Mouse (Mus musculus) spleen, postnatal 36 days (tissue): ENCODE measurements around the gene Ldhal6b.
"Not testable (repeated sequence)": the region's sequence is repeated elsewhere in the genome, so short reads cannot be mapped to it uniquely, and the experiment has no call there.

Experiments used
- DNase-seq, 2 experiments: peaks; one replicate each; pipeline ENCODE4 v3.0.0; 2022; ENCODE audit warnings: low spot score in 2 of 2, mixed read lengths in 1 of 2

Ldhal6b gene

GRCm38 (mm10) chr17:5418545-5418944, at the start of gene Ldhal6b:
Gene Ldhal6b (minus strand): TSS chr17:5418767.
- DNase-seq: no peak

- no peak for DNase-seq
These were observed 48.6 kb upstream of the Ldhal6b start for GRCm38 (mm10) chr17:5467177-5467576.

- no peak for DNase-seq
These were observed 48.2 kb upstream of the Ldhal6b start for GRCm38 (mm10) chr17:5466736-5467135.

- DNase-seq: no peak
These were observed 45.3 kb upstream of the Ldhal6b start for GRCm38 (mm10) chr17:5463912-5464311.

GRCm38 (mm10) chr17:5453657-5454056, 35.1 kb upstream of the Ldhal6b start:
- no peak for DNase-seq

GRCm38 (mm10) chr17:5443751-5444150, 25.2 kb upstream of the Ldhal6b start:
- DNase-seq: no peak

GRCm38 (mm10) chr17:5443260-5443659, 24.7 kb upstream of the Ldhal6b start:
- no peak for DNase-seq

GRCm38 (mm10) chr17:5442403-5442802, 23.8 kb upstream of the Ldhal6b start:
- not testable (repeated sequence) for DNase-seq

GRCm38 (mm10) chr17:5440159-5440971, 21.8 kb upstream of the Ldhal6b start, which contains the start of gene Tmem242:
Gene Tmem242 (minus strand): TSS chr17:5440259.
- peak; percentile 73 to 83 for DNase-seq

- DNase-seq: no peak
These were observed 21.2 kb upstream of the Ldhal6b start for GRCm38 (mm10) chr17:5439831-5440158.

- no peak for DNase-seq
These were observed 11.2 kb upstream of the Ldhal6b start for GRCm38 (mm10) chr17:5429772-5430133.

- peak; percentile 84 to 91 for DNase-seq
These were observed 10.7 kb upstream of the Ldhal6b start for GRCm38 (mm10) chr17:5429090-5429771.

GRCm38 (mm10) chr17:5425204-5425603, 6.6 kb upstream of the Ldhal6b start:
- no peak for DNase-seq

GRCm38 (mm10) chr17:5424156-5424555, 5.6 kb upstream of the Ldhal6b start:
- no peak for DNase-seq

GRCm38 (mm10) chr17:5421835-5422234, 3.3 kb upstream of the Ldhal6b start:
- no peak for DNase-seq

GRCm38 (mm10) chr17:5419771-5420518, 1.4 kb upstream of the Ldhal6b start:
- no peak for DNase-seq

GRCm38 (mm10) chr17:5419056-5419455, 489 bp upstream of the Ldhal6b start:
- no peak for DNase-seq

- no peak for DNase-seq
These were observed 2.0 kb downstream of the Ldhal6b start for GRCm38 (mm10) chr17:5416518-5416917.

- no peak for DNase-seq
These were observed 4.5 kb downstream of the Ldhal6b start for GRCm38 (mm10) chr17:5414041-5414440.

GRCm38 (mm10) chr17:5413350-5413749, 5.2 kb downstream of the Ldhal6b start:
- DNase-seq: no peak

GRCm38 (mm10) chr17:5412740-5413139, 5.8 kb downstream of the Ldhal6b start:
- DNase-seq: no peak

- DNase-seq: no peak
These were observed 6.3 kb downstream of the Ldhal6b start for GRCm38 (mm10) chr17:5412301-5412700.
